Mouse (Mus musculus): ENCODE results near the gene Kbtbd12.

DNA sequence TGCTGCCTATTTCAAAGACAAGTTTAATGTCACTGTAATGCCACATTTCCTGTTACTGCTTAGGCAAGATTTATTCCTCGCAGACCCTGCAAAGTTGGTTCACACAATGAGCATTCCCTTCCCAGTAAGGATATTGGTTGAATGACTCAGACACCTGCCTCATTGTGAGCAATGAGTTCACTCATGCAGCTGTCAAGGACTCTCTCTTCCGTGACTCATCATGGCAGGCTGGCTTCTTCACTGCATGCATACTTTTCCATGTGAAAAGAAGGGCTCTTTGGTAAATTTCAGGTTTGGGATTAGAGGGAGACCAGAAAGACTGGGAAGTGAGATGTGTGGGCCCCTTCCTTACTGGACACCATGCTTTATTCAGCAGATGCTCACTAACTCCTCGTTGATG, 50.7 kb downstream of the Kbtbd12 start:
- TF ChIP-seq CTCF (IDR thresholded peaks at IDR 0.05; ENCODE audit: extremely low read depth, insufficient read depth, insufficient read length, insufficient replicate concordance): no peak
- no peak for TF ChIP-seq POLR2A (IDR thresholded peaks at IDR 0.05; ENCODE audit: low read depth, low read length)
